In the genomic region with DNA sequence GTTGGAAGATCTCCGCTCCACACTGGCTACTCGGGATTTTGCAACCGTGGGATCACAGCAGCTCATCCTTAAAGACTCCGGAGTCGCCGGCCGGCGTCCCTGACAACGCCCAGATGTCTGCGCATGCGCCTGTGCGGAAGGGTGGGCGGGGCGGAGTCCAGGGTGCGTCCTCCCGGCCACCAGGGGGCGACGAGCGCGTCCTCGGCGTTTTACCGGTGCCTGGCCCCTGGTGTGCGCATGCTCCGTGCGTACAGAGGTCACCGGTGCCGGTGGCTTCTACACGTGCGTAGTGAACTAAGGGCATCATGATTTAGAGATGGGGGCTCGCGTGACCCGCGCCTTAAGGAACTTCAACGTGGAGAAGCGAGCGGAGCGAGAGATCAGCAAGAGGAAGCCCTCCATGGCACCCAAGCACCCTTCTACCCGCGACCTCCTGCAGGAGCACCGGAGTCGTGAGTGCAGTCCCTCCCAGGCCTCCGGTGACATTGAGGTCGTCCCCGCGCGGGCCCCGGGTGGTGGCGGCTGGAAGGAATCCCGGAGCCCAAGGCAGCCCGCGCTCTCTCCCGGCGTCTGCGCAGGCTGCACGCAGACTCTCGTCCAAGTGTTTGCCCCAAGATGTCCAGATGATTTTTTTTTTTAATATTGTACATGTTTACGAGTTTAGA, we compare ENCODE assay signal across 8 mouse cellular contexts. TPM values are rescaled to one million over a fixed set of nuclear protein-coding genes. Genes with fewer than 3 reads are reported as not detected.
DNase-seq lines count a peak whose midpoint lies in the region; ATAC-seq and TF ChIP-seq lines count a peak whose summit lies in the region.

A gene (plus strand): TSS at position 233 of the 665 bp plus-strand sequence.

- POLR2A ChIA-PET in Patski (lab: Charles Lee) = interaction anchor here (0.6 kb wide), 1 partner anchor 312 kb away, joined by 5 read pairs; no protein-coding TSS in a partner anchor

- peaks cover 12% of the 10 kb centered on the region for H3K4me1 ChIP-seq in hindbrain, embryonic 13.5 days (replicated peaks)

- H3K9me3 ChIP-seq in hindbrain, embryonic 13.5 days = no peaks in the 10 kb centered on the region

- H3K4me3 ChIP-seq in hindbrain, embryonic 13.5 days = peak within 1 kb of the TSS; percentile 86

- H3K36me3 ChIP-seq in hindbrain, embryonic 13.5 days = peaks cover 17% of the 10 kb centered on the region

- WGBS in hindbrain, embryonic 13.5 days = under 1% methylated on average over 58 of the region's 58 CpGs

- H3K4me2 ChIP-seq in hindbrain, embryonic 13.5 days = peak within 1 kb of the TSS; percentile 77

- H3K27me3 ChIP-seq in Patski = no peaks in the 10 kb centered on the region
- no peaks in the 10 kb centered on the region for H3K27me3 ChIP-seq in hindbrain, embryonic 13.5 days

- ATAC-seq in Patski = peak; percentile 87
- peak; percentile 99 for ATAC-seq in hindbrain, embryonic 13.5 days (ENCODE audit: low FRiP score)

- DNase-seq in Patski (ENCODE audit: low read depth, low spot score) = peak; percentile 68
- peak; percentile 100 for DNase-seq in cerebellum, postnatal 14 days
- DNase-seq in frontal cortex, postnatal 14 days (ENCODE audit: low spot score in 2 of 2) = peak; percentile 90 to 97
- peak; percentile 100 for DNase-seq in layer of hippocampus, postnatal 25 days (ENCODE audit: extremely low spot score in 1 of 2, low spot score in 1 of 2)
- peak; percentile 95 for DNase-seq in lung, postnatal 25 days (ENCODE audit: low spot score)
- peak; percentile 96 for DNase-seq in retina, embryonic 14.5 days (ENCODE audit: low spot score)
- peak; percentile 100 for DNase-seq in thymus, postnatal 4 days

- H3K9ac ChIP-seq in hindbrain, embryonic 13.5 days = peak within 1 kb of the TSS; percentile 87

- peak; percentile 95 for TF ChIP-seq CTCF in Patski (IDR thresholded peaks at IDR 0.05)

- CTCF ChIA-PET in Patski (lab: Charles Lee) = interaction anchor here (1.1 to 2.8 kb wide), 3 partner anchors 9 to 185 kb away, joined by 4 to 34 read pairs (median 7); no protein-coding TSS in a partner anchor

- in situ Hi-C loops in Patski (cut with MboI; ENCODE audit: low pct_unique_long_range_greater_than_20kb) = loop anchor here (5.0 to 25.0 kb wide), 2 partner anchors 181 to 636 kb away; no protein-coding TSS in a partner anchor

- peak within 1 kb of the TSS; percentile 80 for H3K27ac ChIP-seq in hindbrain, embryonic 13.5 days

RNA-seq across cellular contexts. Expression of the gene that starts here (rescaled TPM):
- 23.2 TPM for polyA plus RNA-seq in Patski (2021)
- 60.3 and 60.7 TPM in 2 replicates for polyA plus RNA-seq in hindbrain, embryonic 13.5 days (2015; fragmentation: Nextera tagmentation; extraction: Ambion mirVana)
- total RNA-seq in layer of hippocampus, postnatal 25 days (2021) = 10 to 100 TPM; 32.7 to 37.3 TPM

Comparison
In these comparisons a context has a peak if more than half of its experiments do, and no peak if none do; other contexts are left out.
1. Peak in every context shown above with its lines: DNase-seq, ATAC-seq, H3K4me3 ChIP-seq and H3K27ac ChIP-seq.